Mouse (Mus musculus): ENCODE results near the gene E2f2. TPM values are rescaled to one million over a fixed set of nuclear protein-coding genes. Genes with fewer than 3 reads are reported as not detected.

Gene E2f2
- polyA plus RNA-seq, 1 experiment from 2014 or later = 0.91 TPM

DNA sequence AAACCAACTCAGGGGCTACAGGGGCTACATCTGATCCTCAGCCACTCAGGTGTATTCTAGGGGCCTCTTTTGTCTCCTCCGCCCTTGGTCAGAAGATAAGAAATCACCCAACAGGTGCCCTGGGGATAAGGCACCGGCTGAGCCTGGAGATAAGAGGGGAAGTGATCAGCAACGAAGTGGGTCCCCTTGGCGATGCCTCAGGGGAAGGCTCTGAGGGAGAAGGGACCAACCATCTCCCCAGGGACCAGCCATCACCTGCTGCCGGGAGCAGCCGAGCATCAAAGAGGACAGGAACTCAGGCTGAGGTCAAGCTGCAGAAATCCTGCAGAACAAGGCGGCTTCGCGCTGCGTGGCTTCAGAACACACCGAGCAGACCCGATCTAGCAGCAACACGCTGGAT is 44.5 kb upstream of the E2f2 start:
- TF ChIP-seq CTCF (IDR thresholded peaks at IDR 0.05; ENCODE audit: low read depth) (no peak), EP300 (optimal IDR thresholded peaks at IDR 0.05) (no peak)
- H3K4me1 ChIP-seq (replicated peaks; ENCODE audit: control insufficient read depth, insufficient read depth) = no peaks in the 10 kb centered on the region
- no peak overlapping the region for H3K4me3 ChIP-seq (ENCODE audit: low read depth, low read length)
- H3K36me3 ChIP-seq (ENCODE audit: control insufficient read depth, insufficient read depth, low read length) = no peaks in the 10 kb centered on the region
- WGBS = 58% methylated on average over 13 of the region's 13 CpGs
- no peak overlapping the region for H3K9ac ChIP-seq (ENCODE audit: low read length)
- H3K4me2 ChIP-seq (replicated peaks; ENCODE audit: low read depth) = no peak overlapping the region
- H3K27me3 ChIP-seq (ENCODE audit: control insufficient read depth, insufficient read depth, low read length) = no peaks in the 10 kb centered on the region
- DNase-seq (ENCODE audit: low spot score) = no peak
- no peak for ATAC-seq (ENCODE audit: low FRiP score, low TSS enrichment)
- no peak overlapping the region for H3K27ac ChIP-seq (replicated peaks)
- H3K9me3 ChIP-seq (ENCODE audit: control insufficient read depth, low read length) = no peaks in the 10 kb centered on the region

- ATAC-seq (ENCODE audit: low FRiP score, low TSS enrichment) = no peak
- DNase-seq (ENCODE audit: low spot score) = no peak
- H3K9me3 ChIP-seq (ENCODE audit: control insufficient read depth, low read length) = no peaks in the 10 kb centered on the region
- TF ChIP-seq EP300 (optimal IDR thresholded peaks at IDR 0.05) (no peak), CTCF (IDR thresholded peaks at IDR 0.05; ENCODE audit: low read depth) (peak; percentile 40)
- WGBS = 83% methylated on average over 1 of the region's 1 CpGs
- no peak overlapping the region for H3K4me2 ChIP-seq (replicated peaks; ENCODE audit: low read depth)
- no peak overlapping the region for H3K9ac ChIP-seq (ENCODE audit: low read length)
- H3K36me3 ChIP-seq (ENCODE audit: control insufficient read depth, insufficient read depth, low read length) = no peaks in the 10 kb centered on the region
- no peak overlapping the region for H3K27ac ChIP-seq (replicated peaks)
- no peaks in the 10 kb centered on the region for H3K4me1 ChIP-seq (replicated peaks; ENCODE audit: control insufficient read depth, insufficient read depth)
- no peaks in the 10 kb centered on the region for H3K27me3 ChIP-seq (ENCODE audit: control insufficient read depth, insufficient read depth, low read length)
- no peak overlapping the region for H3K4me3 ChIP-seq (ENCODE audit: low read depth, low read length)
Observed at GRCm38 (mm10) chr4:136129842-136130241, 42.4 kb upstream of the E2f2 start.

DNA sequence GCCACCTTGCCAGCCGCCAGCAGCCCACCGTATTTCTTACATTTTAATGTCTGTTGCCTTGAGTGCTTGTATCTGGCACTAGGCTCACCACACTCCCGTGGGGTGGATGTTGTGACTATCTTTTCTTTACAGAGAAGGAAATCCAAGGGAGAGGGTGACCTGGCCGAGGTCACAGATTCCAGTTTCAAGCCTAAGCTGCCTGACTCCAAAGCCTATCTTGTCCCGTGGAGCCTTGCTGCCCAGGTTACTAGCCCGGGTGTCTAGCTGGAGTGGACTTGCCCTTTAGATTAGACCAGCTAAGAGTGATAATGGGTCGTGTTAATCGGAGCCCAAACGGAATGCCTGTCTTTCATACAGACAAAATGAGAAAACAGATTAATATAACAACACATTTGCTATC is 38.4 kb upstream of the E2f2 start:
- Histone ChIP-seq H3K9me3 (ENCODE audit: control insufficient read depth, low read length) (no peaks in the 10 kb centered on the region), H3K27ac (replicated peaks) (peak overlapping the region; percentile 93; the same call in 1 of the 2 replicates), H3K9ac (ENCODE audit: low read length) (no peak overlapping the region), H3K4me1 (replicated peaks; ENCODE audit: control insufficient read depth, insufficient read depth) (peaks cover 3% of the 10 kb centered on the region; the same call in 1 of the 2 replicates), H3K36me3 (ENCODE audit: control insufficient read depth, insufficient read depth, low read length) (no peaks in the 10 kb centered on the region), H3K4me2 (replicated peaks; ENCODE audit: low read depth) (no peak overlapping the region), H3K27me3 (ENCODE audit: control insufficient read depth, insufficient read depth, low read length) (no peaks in the 10 kb centered on the region), H3K4me3 (ENCODE audit: low read depth, low read length) (no peak overlapping the region)
- TF ChIP-seq CTCF (IDR thresholded peaks at IDR 0.05; ENCODE audit: low read depth) = no peak
- TF ChIP-seq EP300 (optimal IDR thresholded peaks at IDR 0.05) = no peak
- DNase-seq (ENCODE audit: low spot score) (no peak), ATAC-seq (ENCODE audit: low FRiP score, low TSS enrichment) (no peak)
- 41% methylated on average over 9 of the region's 9 CpGs for WGBS

- Histone ChIP-seq H3K4me1 (replicated peaks; ENCODE audit: control insufficient read depth, insufficient read depth) (peaks cover 3% of the 10 kb centered on the region; the same call in 1 of the 2 replicates), H3K36me3 (ENCODE audit: control insufficient read depth, insufficient read depth, low read length) (no peaks in the 10 kb centered on the region), H3K27me3 (ENCODE audit: control insufficient read depth, insufficient read depth, low read length) (no peaks in the 10 kb centered on the region), H3K9me3 (ENCODE audit: control insufficient read depth, low read length) (no peaks in the 10 kb centered on the region), H3K27ac (replicated peaks) (peak overlapping the region; percentile 93), H3K9ac (ENCODE audit: low read length) (peak overlapping the region; percentile 73), H3K4me3 (ENCODE audit: low read depth, low read length) (peak overlapping the region; percentile 47), H3K4me2 (replicated peaks; ENCODE audit: low read depth) (peak overlapping the region; percentile 90)
- DNase-seq (ENCODE audit: low spot score) (no peak), ATAC-seq (ENCODE audit: low FRiP score, low TSS enrichment) (no peak; the same call in 1 of the 2 replicates)
- WGBS = 4% methylated on average over 15 of the region's 15 CpGs
- TF ChIP-seq CTCF (IDR thresholded peaks at IDR 0.05; ENCODE audit: low read depth) (no peak), EP300 (optimal IDR thresholded peaks at IDR 0.05) (no peak)
Observed at GRCm38 (mm10) chr4:136134418-136134977, 37.7 kb upstream of the E2f2 start.

GRCm38 (mm10) chr4:136134978-136135873 is 37.0 kb upstream of the E2f2 start:
- Histone ChIP-seq H3K36me3 (ENCODE audit: control insufficient read depth, insufficient read depth, low read length) (no peaks in the 10 kb centered on the region), H3K27me3 (ENCODE audit: control insufficient read depth, insufficient read depth, low read length) (no peaks in the 10 kb centered on the region), H3K4me1 (replicated peaks; ENCODE audit: control insufficient read depth, insufficient read depth) (peaks cover 5% of the 10 kb centered on the region; the same call in 1 of the 2 replicates), H3K9me3 (ENCODE audit: control insufficient read depth, low read length) (no peaks in the 10 kb centered on the region), H3K4me2 (replicated peaks; ENCODE audit: low read depth) (peak overlapping the region; percentile 90), H3K9ac (ENCODE audit: low read length) (peak overlapping the region; percentile 73), H3K4me3 (ENCODE audit: low read depth, low read length) (peak overlapping the region; percentile 47), H3K27ac (replicated peaks) (peak overlapping the region; percentile 93)
- TF ChIP-seq EP300 (optimal IDR thresholded peaks at IDR 0.05) (no peak), CTCF (IDR thresholded peaks at IDR 0.05; ENCODE audit: low read depth) (no peak)
- peak; percentile 69 for ATAC-seq (ENCODE audit: low FRiP score, low TSS enrichment)
- WGBS = 6% methylated on average over 42 of the region's 50 CpGs
- peak; percentile 63 for DNase-seq (ENCODE audit: low spot score)
